Mouse (Mus musculus): ENCODE data around the gene Ear2.
"Not testable (repeated sequence)": the region's sequence is repeated elsewhere in the genome, so short reads cannot be mapped to it uniquely, and the experiment has no call there.

DNA sequence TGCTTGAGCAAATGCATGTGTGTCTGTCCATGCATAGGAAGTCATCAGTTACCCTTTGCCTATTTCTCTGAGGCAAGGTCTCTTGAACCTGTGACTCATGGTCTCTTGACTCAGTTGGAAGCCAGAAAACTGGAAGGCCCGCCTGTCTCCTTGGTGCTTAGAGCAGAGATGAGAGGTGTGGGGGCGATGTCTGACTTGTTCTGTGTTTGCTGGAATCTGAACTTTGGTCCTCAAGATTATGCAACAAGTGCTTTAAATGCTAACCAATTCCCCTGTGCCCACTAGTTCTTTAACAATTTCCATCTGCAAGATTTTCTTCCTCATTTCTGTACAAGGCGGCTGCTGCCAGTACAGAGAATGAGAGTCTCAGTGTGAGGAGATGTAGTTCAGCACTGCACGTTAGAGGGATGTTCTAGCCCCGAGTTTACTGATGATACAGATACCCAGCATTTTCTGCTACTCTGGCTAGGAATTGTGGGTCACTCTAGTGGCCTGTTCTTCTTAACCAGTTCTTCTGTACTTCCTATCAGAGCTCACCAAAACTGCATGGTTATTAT lies 24.6 kb upstream of the Ear2 start:
- TF ChIP-seq CTCF (IDR thresholded peaks at IDR 0.05; ENCODE audit: control insufficient read depth, insufficient read depth, low read length); POLR2A (IDR thresholded peaks at IDR 0.05; ENCODE audit: borderline replicate concordance, control insufficient read depth, low read depth, low read length): not testable (repeated sequence)
